Mouse (Mus musculus): ENCODE measurements around the gene Galnt7.

DNA sequence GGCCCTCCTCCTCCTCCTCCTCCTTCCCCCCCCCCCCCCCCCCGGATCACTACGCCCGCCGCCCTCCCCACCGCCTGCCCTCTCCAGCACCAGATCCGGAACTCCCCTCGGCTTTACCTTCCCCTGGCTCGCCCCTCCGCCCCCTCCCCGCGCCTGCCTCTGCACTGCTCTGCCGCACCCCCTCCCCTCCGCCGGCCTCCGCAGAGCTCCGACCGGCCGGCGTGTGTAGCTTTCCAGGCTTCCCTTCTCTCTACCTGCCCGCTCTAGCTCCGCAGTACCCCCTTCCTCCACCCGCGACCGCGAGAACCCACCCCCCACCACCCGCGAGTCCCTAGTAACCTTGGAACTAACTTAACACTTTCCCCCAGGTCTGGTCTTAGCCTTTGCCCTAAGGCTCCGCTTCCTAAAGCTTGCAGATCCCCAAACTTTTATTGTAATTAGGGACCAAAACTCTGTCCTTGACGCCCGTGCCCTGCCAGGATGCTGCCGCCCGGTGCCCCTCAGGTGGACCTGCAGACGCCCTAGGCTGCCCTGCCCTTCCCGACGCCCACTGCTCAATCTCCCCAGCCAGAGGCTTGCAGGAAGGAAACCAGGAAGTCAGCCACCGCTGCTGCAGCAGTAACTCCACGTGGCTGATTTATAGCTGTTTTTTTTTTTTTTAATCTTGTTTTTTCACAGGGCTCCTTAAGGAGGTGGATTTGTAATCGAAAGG, 380 bp upstream of the Galnt7 start:
- TF ChIP-seq FLI1 (IDR thresholded peaks at IDR 0.05; ENCODE audit: low read length) (no peak), GATA1 (IDR thresholded peaks at IDR 0.05; ENCODE audit: borderline replicate concordance, low read length) (no peak)
